Mouse (Mus musculus): ENCODE measurements at regions not wholly inside any gene's neighbourhood (a gene's known extent, or its start where the extent isn't known, plus 50 kb on each side); places are given as distances from the start of the nearest gene placed in this dataset.

DNA sequence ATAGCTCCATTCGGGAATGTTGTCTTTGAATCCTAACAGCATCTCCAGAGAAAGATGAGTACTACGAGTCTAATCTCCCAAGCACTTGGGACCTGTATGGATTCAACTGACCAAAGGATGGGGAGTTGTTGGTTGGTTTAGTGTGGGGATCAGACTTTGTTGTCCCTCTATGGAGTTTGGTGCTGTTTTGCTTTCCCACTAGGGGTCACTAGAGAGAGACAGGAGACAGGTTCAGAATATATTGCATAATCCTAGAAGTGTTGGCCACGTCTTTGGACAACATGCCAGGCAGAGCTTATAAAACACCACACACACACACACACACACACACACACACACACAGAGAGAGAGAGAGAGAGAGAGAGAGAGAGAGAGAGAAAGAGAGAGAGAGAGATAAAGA lies 118.6 kb upstream of the Ercc6l2 start:
- in situ Hi-C loops (cut with MboI; ENCODE audit: low sequenced_read_pairs) = no loop called here

DNA sequence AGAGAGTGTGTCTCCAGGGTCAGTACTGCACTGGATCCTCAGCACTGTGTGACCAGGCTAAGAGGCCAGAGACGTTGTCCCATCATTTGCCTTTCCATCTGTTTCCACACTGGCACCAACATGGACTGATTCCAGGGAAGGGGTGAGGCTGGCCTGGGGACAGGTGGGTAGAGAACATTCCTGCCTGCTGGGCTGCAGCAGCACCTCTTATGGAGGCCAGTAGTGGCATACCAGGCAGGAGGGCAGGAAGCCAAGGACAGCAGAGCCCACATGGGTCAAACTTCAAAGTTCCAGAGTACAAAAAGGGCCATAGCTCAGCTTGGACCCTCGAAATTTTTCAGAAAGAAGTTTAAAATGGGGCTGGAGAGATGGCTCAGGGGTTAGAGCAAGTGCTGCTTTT lies 115.4 kb upstream of the Ercc6l2 start:
- in situ Hi-C loops (cut with MboI; ENCODE audit: low sequenced_read_pairs) = loop anchor here (10.0 kb wide), 1 partner anchor 335 kb away; no protein-coding TSS in a partner anchor

DNA sequence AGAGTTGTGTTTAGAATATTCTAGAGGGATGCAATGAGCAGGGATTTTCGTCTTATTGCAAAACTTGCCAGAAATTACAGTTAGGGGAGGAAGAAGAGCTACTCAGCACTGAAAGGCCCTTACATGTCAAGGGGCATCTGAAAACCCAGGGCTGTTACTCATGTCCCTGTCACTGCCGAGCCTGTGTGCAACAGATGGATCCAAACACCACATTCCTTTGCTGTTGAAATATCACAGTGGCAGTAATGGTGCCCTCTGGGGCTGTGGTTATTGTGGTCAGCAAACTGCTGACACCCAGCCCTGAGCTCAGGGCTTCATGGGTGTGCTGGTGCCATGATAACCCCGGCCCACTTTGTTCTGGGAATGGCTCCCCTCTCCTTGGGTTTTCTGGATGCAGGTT lies 114.3 kb upstream of the Ercc6l2 start:
- in situ Hi-C loops (cut with MboI; ENCODE audit: low sequenced_read_pairs) = loop anchor here (10.0 kb wide), 1 partner anchor 334 kb away; no protein-coding TSS in a partner anchor

DNA sequence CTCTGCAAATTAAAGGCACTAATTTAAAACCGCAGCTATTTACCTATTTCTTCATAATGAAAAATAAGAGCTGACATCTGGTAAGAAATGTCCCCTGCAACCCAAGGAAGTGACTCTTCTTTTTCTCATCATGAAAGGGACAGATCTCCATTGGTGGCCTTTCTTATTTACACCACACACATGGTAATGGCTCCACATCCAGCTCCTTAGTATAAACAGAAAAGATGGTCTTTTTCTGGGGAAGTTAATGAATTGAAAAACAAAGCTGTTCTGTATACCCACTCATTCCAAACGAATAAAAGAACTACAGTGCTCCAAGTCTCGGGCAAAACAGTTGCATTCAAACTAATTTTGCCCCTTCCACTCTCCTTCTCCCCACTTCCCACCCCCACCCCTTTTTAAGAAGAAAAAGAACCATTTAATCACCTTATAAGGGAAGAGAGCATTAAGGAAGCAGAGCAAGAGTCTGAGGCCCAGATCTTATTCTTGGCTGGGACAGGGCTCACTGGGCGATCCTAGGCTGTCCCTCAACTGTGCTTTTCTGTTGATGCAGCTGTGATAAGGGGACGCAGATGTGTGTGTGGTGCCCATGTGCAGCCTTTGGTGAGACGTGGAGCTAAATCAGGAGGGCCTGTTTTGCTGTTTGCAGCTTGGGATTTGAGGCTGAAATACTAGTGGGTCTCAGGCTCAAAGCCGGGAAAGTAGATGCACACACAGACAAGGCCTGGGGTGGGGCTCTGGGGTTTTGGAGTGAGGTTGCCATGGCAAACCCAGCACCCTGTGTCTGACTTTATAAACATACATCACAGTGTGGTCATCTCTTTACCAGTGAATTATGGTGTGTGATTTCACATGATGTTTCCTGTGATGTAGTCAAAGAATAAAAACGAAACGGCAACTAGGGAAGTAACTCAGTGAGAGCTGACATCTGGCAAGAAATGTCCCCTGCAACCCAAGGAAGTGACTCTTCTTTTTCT lies 113.6 kb upstream of the Ercc6l2 start:
- in situ Hi-C loops (cut with MboI; ENCODE audit: low sequenced_read_pairs) = loop anchor here (10.0 kb wide), 1 partner anchor 333 kb away; no protein-coding TSS in a partner anchor

DNA sequence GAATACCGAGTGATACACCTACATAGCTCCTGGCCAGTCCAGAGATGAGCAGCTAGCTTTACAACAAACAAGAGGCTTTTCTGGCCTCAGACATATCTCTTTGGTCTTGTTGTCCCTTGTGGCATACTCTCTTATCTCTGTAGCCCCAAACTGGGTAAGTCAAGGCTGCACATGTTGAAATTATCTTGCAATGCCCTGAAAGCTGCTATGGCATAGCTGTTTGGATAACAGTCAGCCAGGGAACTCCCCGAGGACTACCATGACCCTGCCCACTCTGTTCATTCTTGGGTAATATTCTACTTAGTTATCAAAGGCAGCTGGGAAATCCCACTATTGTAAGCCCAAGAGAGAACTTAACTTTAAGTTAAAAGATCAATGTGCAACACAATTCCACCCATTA lies 106.5 kb upstream of the Ercc6l2 start:
- in situ Hi-C loops (cut with MboI; ENCODE audit: low sequenced_read_pairs) = loop anchor here (10.0 kb wide), 1 partner anchor 326 kb away; no protein-coding TSS in a partner anchor

DNA sequence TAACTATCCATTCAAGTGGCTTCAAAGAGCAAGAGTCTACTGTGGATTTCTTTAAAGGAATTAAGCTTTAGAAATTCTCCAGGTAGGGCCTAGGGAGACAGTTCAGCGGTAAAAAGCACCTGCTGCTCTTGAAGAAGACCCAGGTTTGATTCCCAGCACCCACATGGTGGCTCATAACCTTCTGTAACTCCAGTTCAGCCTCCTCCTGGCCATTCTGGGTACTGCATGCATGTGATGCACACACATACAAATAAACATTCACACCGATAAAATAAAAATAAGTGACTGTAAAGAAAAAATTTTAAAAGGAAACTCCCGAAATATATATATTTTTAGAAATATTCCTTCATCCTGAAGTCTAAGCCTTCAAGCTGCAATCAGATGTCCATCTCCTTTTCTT lies 101.9 kb upstream of the Ercc6l2 start:
- in situ Hi-C loops (cut with MboI; ENCODE audit: low sequenced_read_pairs) = no loop called here

DNA sequence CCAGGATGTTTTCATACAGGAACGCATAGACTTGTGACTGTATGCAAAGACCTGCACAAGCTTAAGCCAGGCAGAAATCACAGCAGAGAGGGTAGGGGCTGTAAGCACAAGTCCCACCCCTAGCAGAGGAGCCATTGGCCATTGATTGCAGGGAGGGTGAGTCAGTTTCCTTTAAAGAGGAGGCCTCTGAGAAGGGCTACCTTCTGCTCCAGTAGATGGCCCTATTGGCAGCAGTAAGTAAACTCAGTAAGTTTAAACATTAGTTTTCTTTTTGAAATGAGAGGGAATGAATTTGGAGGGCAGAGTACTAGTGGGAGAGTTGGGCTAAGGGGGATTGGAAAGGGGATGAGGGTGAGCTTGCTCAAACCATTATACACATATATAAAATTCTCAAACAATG lies 98.5 kb upstream of the Ercc6l2 start:
- in situ Hi-C loops (cut with MboI; ENCODE audit: low sequenced_read_pairs) = no loop called here

DNA sequence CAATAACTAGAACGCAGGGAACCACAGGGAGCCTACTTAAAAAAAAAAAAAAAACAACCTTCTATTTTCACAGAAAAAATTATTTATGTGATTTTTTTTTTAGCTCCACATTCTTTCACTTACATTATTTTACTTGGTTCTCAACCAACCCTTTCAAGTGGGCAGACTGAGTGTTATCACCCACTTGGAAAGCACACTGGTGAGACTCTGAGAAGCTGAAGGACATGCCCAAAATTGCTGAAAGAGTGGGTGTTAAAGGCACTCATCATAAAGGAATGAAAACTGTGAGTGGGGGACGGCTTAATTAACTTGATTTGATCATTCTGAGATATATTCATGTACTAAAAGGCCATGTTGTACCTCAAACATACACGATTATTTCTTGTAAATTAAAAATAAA lies 97.8 kb upstream of the Ercc6l2 start:
- in situ Hi-C loops (cut with MboI; ENCODE audit: low sequenced_read_pairs) = no loop called here

DNA sequence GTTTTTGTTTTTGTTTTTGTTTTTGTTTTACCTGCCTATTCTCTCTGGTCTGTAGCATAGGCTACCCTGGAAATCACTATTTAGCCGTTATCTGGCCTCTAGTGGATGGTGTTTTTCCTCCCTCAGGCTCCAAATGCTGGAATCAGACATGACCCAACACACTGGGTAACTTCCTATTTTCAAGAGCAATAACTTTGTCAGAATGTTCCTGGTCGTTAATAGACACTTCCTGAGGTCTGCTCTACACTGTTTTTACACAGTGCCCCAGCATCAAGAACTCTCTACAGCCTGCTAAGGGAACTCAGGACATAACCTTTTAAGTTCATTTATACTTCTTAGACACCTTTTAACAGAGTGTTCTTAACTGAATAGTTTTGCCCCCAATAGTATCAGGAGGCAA lies 96.3 kb upstream of the Ercc6l2 start:
- in situ Hi-C loops (cut with MboI; ENCODE audit: low sequenced_read_pairs) = no loop called here

DNA sequence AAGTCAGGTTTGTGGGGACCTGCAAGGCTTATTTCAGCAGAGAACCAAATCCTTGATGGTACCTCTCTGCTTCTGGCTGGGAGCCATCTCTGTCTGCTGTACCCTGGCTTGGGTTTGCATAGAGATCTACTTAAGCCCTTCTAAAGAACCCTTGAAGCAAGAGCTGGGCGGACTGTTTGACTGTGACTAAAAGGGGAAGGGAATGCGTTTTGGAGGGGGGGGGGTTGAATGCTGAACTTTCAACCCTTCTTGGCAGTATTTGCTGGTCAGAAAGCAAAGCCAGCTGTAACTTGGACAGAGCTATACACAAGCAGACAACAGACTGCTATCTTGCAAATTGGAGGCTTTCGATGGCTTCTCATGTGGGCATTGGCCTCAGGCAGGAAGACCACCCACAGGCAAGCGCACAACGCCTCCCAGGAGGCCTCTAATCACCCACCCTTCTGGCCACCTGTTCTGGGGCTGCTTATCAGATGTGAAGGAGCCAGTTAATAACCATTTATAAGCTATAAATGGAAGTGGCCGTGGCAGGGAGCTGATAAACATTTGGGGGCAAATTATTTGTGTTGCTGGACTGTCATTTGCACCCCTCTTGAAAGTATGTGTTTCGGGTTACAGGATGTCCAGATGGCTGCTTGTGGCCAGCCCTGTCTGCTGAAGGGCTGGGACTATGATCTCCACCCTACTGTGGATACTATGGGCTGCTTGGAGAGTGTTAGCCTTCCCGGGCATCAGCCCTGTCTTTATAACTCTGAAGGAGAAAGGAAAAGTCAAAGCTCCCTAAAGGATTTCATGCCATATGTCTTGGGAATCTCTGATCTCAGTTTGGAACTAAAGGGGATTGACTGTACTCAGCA lies 95.5 kb upstream of the Ercc6l2 start:
- in situ Hi-C loops (cut with MboI; ENCODE audit: low sequenced_read_pairs) = no loop called here

DNA sequence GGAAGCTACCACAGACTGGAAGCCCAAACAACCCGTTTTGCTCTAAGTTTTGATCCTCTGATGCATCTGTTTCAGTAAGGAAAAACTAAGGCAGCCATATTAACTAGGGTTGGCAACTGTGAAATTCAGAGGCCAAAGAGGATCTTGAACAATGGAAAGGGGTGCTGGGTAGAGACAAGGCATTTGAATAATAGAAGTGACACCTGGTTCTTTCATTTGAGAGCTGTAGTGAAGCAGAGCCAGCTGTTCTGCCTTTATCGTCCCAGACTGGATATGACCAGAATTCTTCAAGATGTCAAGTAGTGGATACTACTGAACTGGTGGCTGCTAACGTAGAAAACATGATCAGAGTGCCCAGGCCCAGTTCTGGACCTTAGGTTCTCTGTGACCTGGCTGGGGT lies 94.4 kb upstream of the Ercc6l2 start:
- in situ Hi-C loops (cut with MboI; ENCODE audit: low sequenced_read_pairs) = no loop called here

DNA sequence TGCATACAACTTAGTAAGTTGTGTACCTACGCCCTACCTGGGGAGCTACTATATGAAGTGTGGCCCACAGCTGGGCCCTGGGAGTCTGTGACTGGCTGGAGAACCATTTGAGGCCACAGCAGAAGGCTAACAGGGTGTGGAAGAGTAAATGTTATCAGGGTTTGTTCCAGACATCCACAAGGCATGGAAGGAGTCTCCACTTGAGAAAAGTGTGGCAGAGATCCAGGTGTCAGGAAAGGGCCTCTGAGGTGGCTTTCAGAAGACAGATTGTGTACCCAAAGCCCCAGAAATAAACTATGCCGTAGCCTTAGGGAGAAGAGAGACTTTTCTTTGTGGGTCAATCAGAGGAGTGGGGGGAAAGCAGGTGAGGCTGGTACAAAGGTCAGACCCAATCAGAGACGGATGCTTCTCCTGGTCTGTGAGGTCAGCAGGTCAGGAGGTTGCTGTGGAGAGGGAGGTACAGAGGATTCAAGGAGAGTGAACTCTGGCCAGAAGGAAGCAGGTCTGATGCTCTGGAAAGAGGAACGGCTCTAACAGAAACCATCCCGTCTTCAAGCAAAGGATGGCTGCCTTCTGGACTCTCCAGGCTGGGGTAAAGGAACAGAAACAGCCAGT lies 93.9 kb upstream of the Ercc6l2 start:
- in situ Hi-C loops (cut with MboI; ENCODE audit: low sequenced_read_pairs) = no loop called here

DNA sequence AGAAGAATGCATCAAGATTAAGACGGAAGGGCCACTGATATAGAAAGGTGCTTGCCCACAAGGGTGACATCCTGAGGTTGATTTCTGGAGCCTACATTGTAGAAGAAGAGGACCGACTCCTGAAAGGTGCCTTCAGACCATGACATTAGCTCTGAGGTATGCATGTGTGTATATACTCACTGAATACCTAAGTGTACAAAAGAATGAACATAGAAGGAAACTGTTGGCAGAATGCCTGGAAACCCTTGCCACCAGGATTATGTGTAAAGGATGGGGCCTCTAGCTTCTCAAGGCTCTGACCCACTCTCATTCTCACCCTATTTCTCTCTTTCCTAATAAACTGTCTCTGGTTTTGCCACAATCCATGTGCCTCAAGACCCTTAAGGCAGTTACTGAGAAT lies 90.7 kb upstream of the Ercc6l2 start:
- in situ Hi-C loops (cut with MboI; ENCODE audit: low sequenced_read_pairs) = no loop called here

DNA sequence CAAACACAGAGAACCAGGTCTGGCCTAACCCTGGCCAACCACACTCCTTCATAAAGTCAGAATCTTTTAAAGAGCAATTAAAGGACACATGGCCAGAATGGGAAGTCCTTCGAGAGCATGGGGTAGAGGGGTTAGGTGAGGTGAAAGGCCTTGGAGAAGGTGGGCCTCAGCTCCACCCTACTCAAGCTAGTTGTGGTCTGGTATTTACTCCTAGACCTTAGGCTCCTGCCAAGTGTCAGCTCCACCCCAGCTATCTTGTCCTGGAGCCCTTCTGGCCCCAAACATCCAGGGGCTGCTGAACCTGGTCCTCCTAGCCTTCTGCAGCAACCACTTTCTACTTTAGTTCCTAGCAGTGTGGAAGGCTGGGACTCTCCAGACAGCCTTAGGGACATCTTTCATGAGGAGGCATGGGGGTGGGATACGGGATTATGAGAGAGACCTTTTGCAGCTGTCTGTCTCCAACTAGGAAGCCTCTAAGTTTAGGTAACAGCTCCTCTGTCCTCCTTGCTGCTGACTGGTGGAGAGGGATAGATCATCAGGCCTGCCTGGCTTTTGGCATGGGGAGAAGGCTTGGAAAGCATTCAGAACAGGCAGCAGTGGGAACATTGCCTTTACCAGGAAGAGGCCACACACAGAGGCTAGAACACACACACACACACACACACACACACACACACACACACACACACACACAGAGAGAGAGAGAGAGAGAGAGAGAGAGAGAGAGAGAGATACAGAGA lies 90.0 kb upstream of the Ercc6l2 start:
- in situ Hi-C loops (cut with MboI; ENCODE audit: low sequenced_read_pairs) = no loop called here

DNA sequence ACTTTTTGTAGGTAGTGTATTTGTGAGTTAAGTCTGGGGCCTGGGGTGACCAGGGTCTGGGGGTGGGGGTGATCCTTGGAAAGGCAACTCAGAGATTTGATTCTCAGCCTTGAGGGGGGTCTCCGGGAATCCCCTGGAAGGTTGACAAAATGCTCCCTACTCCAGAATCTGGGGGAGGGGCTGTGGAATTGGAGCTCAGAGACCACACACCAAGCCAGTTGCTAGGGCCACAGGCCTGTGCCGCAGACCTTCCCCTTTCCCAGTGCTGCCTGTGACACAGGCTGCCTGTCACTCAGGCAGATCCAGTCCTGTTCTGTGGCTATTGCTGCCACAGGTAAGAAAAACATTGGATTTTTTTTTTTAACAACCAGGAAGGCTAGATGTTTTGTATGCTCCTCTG lies 89.0 kb upstream of the Ercc6l2 start:
- in situ Hi-C loops (cut with MboI; ENCODE audit: low sequenced_read_pairs) = no loop called here

DNA sequence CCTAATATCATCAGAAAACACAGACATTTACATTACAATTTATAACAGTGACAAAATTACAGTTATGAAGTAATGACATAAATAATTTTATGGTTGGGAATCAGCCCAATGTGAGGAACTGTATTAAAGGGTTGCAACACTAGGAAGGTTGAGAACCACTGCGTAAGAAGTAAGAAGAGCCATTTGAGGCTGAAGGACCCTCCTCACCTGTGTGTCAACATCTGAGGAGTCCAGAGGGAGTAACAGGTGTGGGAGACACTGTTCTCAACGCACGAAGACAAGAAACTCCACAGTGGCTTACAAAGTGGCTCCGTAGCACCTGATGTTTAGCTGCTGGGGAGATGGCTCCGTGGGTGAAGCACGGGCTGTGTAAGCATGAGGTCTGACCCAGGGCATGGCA lies 88.5 kb upstream of the Ercc6l2 start:
- in situ Hi-C loops (cut with MboI; ENCODE audit: low sequenced_read_pairs) = no loop called here

DNA sequence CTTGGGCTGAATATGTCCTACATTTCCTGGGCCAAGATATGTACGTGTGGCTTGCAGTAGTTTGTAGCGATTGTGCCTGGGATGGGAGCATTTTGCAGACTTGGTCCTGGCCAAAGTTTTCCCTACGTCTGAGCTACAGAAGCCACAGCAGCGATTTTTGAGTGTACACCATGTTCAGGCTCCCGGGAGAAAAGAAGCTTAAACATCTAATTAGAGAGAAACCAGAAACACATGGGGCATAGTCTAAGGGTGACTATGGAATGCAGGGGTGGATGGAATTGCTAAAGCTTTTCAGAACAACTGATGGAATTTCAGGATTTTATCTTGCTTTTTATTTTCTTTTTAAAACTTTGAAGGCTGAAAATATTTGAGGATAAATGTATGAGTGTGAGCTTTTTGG lies 79.3 kb upstream of the Ercc6l2 start:
- in situ Hi-C loops (cut with MboI; ENCODE audit: low sequenced_read_pairs) = no loop called here

DNA sequence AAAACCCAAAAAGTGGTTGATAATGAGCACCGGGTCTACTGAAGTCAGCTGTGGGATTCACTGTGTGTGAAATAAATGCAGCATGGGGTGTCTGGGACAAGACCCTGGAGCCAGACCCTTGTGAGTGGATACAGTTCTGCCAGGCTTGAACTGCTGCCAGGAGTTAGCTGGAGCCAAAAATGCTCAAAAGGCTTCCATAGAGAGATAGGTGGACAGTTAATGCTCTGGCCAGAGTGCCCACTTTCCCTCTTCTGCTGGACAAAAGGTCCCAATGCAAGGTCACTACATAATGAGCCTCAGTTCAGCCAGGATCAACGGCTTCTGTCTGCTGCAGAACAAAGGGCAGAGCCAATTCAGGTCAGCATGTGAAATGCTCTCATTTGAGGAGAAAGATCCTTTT lies 73.2 kb upstream of the Ercc6l2 start:
- in situ Hi-C loops (cut with MboI; ENCODE audit: low sequenced_read_pairs) = no loop called here

DNA sequence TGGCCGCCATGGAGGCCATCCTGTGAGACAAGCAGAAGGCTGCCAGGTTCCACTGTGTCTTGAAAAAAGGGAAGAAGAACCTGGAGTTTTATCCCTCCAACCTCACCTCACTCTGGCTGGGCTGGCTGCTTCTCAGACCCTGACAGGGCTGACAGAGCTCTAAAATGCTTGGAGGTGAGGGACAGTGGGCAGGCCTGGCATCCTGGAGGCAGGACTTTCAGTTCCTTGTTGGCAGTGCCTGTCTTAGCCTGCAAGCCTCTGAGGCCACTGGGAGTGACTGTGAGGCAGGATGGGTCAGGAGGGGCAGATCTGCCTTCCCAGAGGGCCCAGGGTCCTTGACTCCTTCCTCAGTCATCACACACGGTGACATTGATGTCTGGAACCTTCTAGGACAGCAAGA lies 66.3 kb upstream of the Ercc6l2 start:
- in situ Hi-C loops (cut with MboI; ENCODE audit: low sequenced_read_pairs) = no loop called here

DNA sequence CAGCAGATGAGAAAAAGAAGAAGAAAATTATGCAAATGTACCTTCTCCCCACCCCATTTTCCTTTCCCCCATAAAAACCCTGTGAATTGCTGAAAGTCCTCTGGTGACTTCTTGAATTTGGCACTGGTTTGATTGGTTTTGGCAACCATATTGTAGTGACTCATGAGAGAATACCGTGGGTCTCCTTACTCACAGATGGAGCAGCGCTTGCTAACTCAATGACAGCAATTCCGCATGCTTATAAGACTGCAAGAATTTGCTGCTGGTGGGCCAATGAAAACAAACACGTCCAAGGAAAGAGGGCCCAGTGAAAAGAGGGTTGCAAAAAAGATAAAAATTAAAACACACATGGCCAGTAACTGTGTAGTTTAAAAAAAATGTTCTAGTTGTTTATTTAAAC lies 65.0 kb upstream of the Ercc6l2 start:
- in situ Hi-C loops (cut with MboI; ENCODE audit: low sequenced_read_pairs) = no loop called here

DNA sequence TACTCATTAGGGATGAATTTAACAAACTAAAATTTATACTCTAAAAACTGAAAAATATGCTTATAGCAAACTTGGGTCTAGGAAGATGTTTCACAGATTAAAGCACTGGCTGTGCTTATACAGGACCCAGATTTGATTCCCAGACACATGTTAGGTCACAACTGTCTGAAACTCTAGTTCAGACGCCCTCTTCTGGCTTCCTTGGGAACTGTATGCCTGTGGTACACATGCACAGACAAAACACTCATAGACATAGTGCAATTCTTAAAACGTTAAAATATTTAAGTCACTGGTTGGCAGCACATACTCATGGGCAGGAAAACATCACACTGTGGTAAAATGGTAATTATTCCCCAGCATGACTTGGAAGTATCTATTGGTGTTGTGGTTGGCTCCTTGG lies 63.8 kb upstream of the Ercc6l2 start:
- in situ Hi-C loops (cut with MboI; ENCODE audit: low sequenced_read_pairs) = no loop called here
